Mouse (Mus musculus): Measurements from ENCODE around the gene Psmg1.

- TF ChIP-seq CTCF (IDR thresholded peaks at IDR 0.05; ENCODE audit: insufficient read depth, low read length): no peak
- TF ChIP-seq POLR2A (IDR thresholded peaks at IDR 0.05; ENCODE audit: borderline replicate concordance, extremely low read depth, low read depth, low read length): no peak
These were observed 1.8 kb upstream of the Psmg1 start for GRCm38 (mm10) chr16:95992596-95992995.
